Mouse (Mus musculus): Measurements from ENCODE around the gene Enpp5.

DNA sequence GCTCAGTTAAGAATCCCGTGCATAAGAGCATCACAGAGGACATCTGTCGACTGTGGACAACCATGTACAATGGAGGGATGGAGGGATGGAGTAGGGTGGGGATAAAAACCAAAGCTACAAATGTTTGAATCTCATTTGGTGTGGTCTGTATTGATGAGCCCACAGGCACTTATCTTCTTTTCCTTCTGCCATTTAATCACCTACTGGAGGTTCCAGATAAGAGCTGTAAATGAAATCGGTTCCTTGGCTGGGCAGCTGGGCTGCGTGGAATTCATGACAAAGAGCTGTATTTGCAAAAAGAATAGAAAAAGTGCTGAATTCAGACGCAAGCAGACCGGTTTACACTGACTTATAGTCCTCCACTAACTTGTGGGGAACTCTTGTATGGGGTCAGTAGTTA lies 55.5 kb downstream of the Enpp5 start:
- TF ChIP-seq CTCF (IDR thresholded peaks at IDR 0.05; ENCODE audit: low read depth, low read length) (no peak), POLR2A (IDR thresholded peaks at IDR 0.05; ENCODE audit: borderline replicate concordance, low read depth, low read length) (no peak)

Measured in bone marrow macrophage, adult 2 months (primary cell).